Mouse (Mus musculus): Measurements from ENCODE around the gene Bmp10.
"Not testable (repeated sequence)": the region's sequence is repeated elsewhere in the genome, so short reads cannot be mapped to it uniquely, and the experiment has no call there.

Bmp10 gene

GRCm38 (mm10) chr6:87449534-87449933 is 20.7 kb downstream of the Bmp10 start:
- DNase-seq (ENCODE audit: low spot score): no peak

- peak; percentile 43 for DNase-seq (ENCODE audit: low spot score)
Measured at GRCm38 (mm10) chr6:87451016-87451415, 22.2 kb downstream of the Bmp10 start.

- no peak for DNase-seq (ENCODE audit: low spot score)
Measured at GRCm38 (mm10) chr6:87451771-87452170, 23.0 kb downstream of the Bmp10 start.

- DNase-seq (ENCODE audit: low spot score): no peak
Measured at GRCm38 (mm10) chr6:87455507-87455906, 26.7 kb downstream of the Bmp10 start.

GRCm38 (mm10) chr6:87466221-87466620 is 37.4 kb downstream of the Bmp10 start:
- peak; percentile 74 for DNase-seq (ENCODE audit: low spot score)

GRCm38 (mm10) chr6:87467373-87467772 is 38.6 kb downstream of the Bmp10 start:
- DNase-seq (ENCODE audit: low spot score): no peak

GRCm38 (mm10) chr6:87468372-87468771 is 39.6 kb downstream of the Bmp10 start:
- peak; percentile 23 for DNase-seq (ENCODE audit: low spot score)

GRCm38 (mm10) chr6:87470098-87470497 is 41.3 kb downstream of the Bmp10 start:
- not testable (repeated sequence) for DNase-seq (ENCODE audit: low spot score)

GRCm38 (mm10) chr6:87475223-87475622 is 46.4 kb downstream of the Bmp10 start:
- DNase-seq (ENCODE audit: low spot score): no peak

GRCm38 (mm10) chr6:87478847-87479246 is 50.1 kb downstream of the Bmp10 start:
- no peak for DNase-seq (ENCODE audit: low spot score)

GRCm38 (mm10) chr6:87479291-87479999 is 50.7 kb downstream of the Bmp10 start:
- no peak for DNase-seq (ENCODE audit: low spot score)

- peak; percentile 67 for DNase-seq (ENCODE audit: low spot score)
Measured at GRCm38 (mm10) chr6:87483224-87483899, 54.6 kb downstream of the Bmp10 start.

GRCm38 (mm10) chr6:87483900-87484289 is 55.1 kb downstream of the Bmp10 start:
- no peak for DNase-seq (ENCODE audit: low spot score)

- peak; percentile 30 for DNase-seq (ENCODE audit: low spot score)
Measured at GRCm38 (mm10) chr6:87484806-87485205, 56.0 kb downstream of the Bmp10 start.
